Mouse (Mus musculus) olfactory bulb, adult 2 months (tissue): Measurements from ENCODE around the gene Kif24.

ENCODE experiments used
- CTCF ChIP-seq: fragments of 200-500 bp; IDR thresholded peaks from 2 replicates; pipeline ENCODE4 v1.5.1; 2012; ENCODE audit warnings: low read depth, mild to moderate bottlenecking, low read length, moderate library complexity; ENCODE audit not compliant: insufficient read depth
- POLR2A ChIP-seq: fragments of 200-500 bp; IDR thresholded peaks from 2 replicates; pipeline ENCODE4 v1.6.1; 2012; ENCODE audit warnings: mild to moderate bottlenecking, low read depth, low read length, moderate library complexity; ENCODE audit not compliant: insufficient read depth

DNA sequence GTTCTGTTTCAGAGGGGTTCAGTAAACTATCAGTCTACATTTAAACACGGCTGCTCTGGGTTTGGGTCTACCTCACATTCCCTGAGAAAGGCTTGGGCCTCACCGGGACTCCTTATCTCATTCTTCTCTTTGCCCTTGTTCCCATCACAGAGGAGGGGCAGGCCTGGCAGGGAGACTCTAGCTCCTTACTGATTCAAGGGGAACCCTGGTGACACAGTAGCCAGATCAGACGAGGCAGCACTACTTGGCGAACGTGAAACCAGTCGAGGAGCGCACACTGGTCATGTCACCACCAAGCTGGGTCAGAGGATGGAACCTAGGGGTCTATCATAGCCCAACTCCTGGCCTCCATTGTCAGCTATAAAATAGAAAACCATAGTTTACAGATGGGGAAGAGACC is 43.3 kb upstream of the Kif24 start:
- TF ChIP-seq CTCF (no peak), POLR2A (no peak)
